Mouse (Mus musculus): Measurements from ENCODE around the gene Sergef. TPM values are rescaled to one million over a fixed set of nuclear protein-coding genes. Genes with fewer than 3 reads are reported as not detected.

The Sergef gene
- polyA plus RNA-seq, 1 experiment from 2014 or later, result 7.5 TPM

- no peak overlapping the region for H3K27ac ChIP-seq (ENCODE audit: low read depth, low read length)
- H3K27me3 ChIP-seq (replicated peaks; ENCODE audit: control insufficient read depth, insufficient read depth, low read length), result no peaks in the 10 kb centered on the region
- no peak overlapping the region for H3K4me3 ChIP-seq (ENCODE audit: low read depth, low read length)
- ATAC-seq, result no peak
- no peaks in the 10 kb centered on the region for H3K36me3 ChIP-seq (ENCODE audit: control insufficient read depth, insufficient read depth)
- no peaks in the 10 kb centered on the region for H3K4me1 ChIP-seq (replicated peaks; ENCODE audit: control insufficient read depth, insufficient read depth, low read length)
- 81% methylated on average over 3 of the region's 3 CpGs for WGBS
- TF ChIP-seq CTCF (IDR thresholded peaks at IDR 0.05; ENCODE audit: low read depth), result no peak
- H3K9ac ChIP-seq (ENCODE audit: low read depth, low read length), result no peak overlapping the region
- H3K4me2 ChIP-seq (replicated peaks; ENCODE audit: low read depth), result no peak overlapping the region
- H3K9me3 ChIP-seq (ENCODE audit: control insufficient read depth), result no peaks in the 10 kb centered on the region
These were observed 91.5 kb downstream of the Sergef start for GRCm38 (mm10) chr7:46548124-46548523.

DNA sequence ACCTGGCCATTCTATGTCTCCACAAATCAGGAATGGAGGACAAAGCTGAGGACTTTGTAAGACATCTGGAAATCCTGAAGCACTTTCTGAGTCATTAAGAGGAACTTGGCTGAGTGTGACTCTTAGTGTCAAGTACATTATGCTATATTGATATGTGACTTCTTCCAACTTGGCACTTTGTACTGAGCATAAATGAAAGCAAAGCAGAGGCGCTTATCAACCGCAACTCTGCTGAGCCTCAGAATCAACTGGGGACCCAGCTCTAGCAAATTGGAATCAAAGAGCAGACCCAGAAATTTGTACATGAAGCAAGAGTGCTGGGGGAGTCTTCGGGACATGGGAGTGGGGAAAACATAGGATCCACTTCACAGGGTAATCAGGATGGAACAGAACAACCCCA lies 92.0 kb downstream of the Sergef start:
- no peak for ATAC-seq
- no peak for TF ChIP-seq CTCF (IDR thresholded peaks at IDR 0.05; ENCODE audit: low read depth)
- Histone ChIP-seq H3K27ac (ENCODE audit: low read depth, low read length) (no peak overlapping the region), H3K9me3 (ENCODE audit: control insufficient read depth) (no peaks in the 10 kb centered on the region), H3K9ac (ENCODE audit: low read depth, low read length) (no peak overlapping the region), H3K27me3 (replicated peaks; ENCODE audit: control insufficient read depth, insufficient read depth, low read length) (no peaks in the 10 kb centered on the region), H3K36me3 (ENCODE audit: control insufficient read depth, insufficient read depth) (peaks cover under 1% of the 10 kb centered on the region; the same call in 1 of the 2 replicates), H3K4me2 (replicated peaks; ENCODE audit: low read depth) (no peak overlapping the region), H3K4me1 (replicated peaks; ENCODE audit: control insufficient read depth, insufficient read depth, low read length) (no peaks in the 10 kb centered on the region), H3K4me3 (ENCODE audit: low read depth, low read length) (no peak overlapping the region)
- WGBS, result 85% methylated on average over 3 of the region's 3 CpGs

GRCm38 (mm10) chr7:46546539-46546938 lies 93.1 kb downstream of the Sergef start:
- H3K36me3 ChIP-seq (ENCODE audit: control insufficient read depth, insufficient read depth), result peaks cover 6% of the 10 kb centered on the region; the same call in 1 of the 2 replicates
- H3K9me3 ChIP-seq (ENCODE audit: control insufficient read depth), result no peaks in the 10 kb centered on the region
- H3K27ac ChIP-seq (ENCODE audit: low read depth, low read length), result no peak overlapping the region
- no peak overlapping the region for H3K4me3 ChIP-seq (ENCODE audit: low read depth, low read length)
- H3K4me1 ChIP-seq (replicated peaks; ENCODE audit: control insufficient read depth, insufficient read depth, low read length), result no peaks in the 10 kb centered on the region
- TF ChIP-seq CTCF (IDR thresholded peaks at IDR 0.05; ENCODE audit: low read depth), result no peak
- no peak for ATAC-seq
- WGBS, result 15% methylated on average over 4 of the region's 4 CpGs
- H3K4me2 ChIP-seq (replicated peaks; ENCODE audit: low read depth), result no peak overlapping the region
- no peaks in the 10 kb centered on the region for H3K27me3 ChIP-seq (replicated peaks; ENCODE audit: control insufficient read depth, insufficient read depth, low read length)
- H3K9ac ChIP-seq (ENCODE audit: low read depth, low read length), result no peak overlapping the region

DNA sequence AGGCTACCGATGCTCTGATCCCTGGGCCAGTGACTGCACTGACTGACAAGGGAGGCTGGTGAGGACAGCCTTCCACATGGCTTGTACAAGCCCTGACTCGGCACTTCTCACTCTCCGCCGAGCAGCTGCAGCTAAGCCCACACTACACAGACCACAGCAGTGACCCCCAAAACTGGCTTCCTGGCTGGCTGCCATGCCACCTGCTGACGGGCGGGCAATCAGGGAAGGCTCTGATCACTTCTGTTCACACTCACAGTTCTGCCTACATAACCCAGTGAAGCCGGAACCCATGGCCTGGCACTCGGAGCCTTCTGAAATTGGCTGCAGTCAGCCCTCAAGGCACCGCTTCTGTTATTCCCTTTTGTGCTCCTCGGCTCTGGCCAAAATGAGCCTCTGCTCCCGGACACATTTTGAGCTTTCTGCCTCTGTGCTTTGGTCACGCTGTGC lies 95.4 kb downstream of the Sergef start:
- Histone ChIP-seq H3K4me1 (replicated peaks; ENCODE audit: control insufficient read depth, insufficient read depth, low read length) (no peaks in the 10 kb centered on the region), H3K4me3 (ENCODE audit: low read depth, low read length) (no peak overlapping the region), H3K36me3 (ENCODE audit: control insufficient read depth, insufficient read depth) (peaks cover 6% of the 10 kb centered on the region; the same call in 1 of the 2 replicates), H3K27ac (ENCODE audit: low read depth, low read length) (no peak overlapping the region), H3K27me3 (replicated peaks; ENCODE audit: control insufficient read depth, insufficient read depth, low read length) (no peaks in the 10 kb centered on the region), H3K4me2 (replicated peaks; ENCODE audit: low read depth) (no peak overlapping the region), H3K9ac (ENCODE audit: low read depth, low read length) (no peak overlapping the region), H3K9me3 (ENCODE audit: control insufficient read depth) (no peaks in the 10 kb centered on the region)
- no peak for TF ChIP-seq CTCF (IDR thresholded peaks at IDR 0.05; ENCODE audit: low read depth)
- no peak for ATAC-seq
- WGBS, result 77% methylated on average over 12 of the region's 12 CpGs

DNA sequence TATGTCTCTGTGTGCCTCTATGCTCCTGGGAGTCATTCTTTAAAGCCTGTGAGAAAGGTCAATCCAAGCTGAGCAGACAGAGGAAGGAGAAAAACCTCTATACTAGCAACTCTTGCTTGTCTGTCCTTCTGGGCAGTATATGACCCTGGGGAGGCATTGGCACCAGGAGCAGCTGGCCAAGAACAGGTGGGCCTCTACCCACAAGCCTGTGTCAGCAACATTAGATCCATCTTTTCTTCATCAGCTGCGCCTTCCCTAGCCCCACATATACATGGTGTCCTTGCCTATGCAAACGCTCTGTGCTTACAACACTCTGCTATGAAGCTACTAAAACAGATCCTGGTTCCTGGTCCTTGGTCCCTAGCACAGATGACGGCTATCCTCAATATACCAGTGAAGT lies 97.5 kb downstream of the Sergef start:
- H3K27me3 ChIP-seq (replicated peaks; ENCODE audit: control insufficient read depth, insufficient read depth, low read length), result no peaks in the 10 kb centered on the region
- no peak for ATAC-seq
- H3K36me3 ChIP-seq (ENCODE audit: control insufficient read depth, insufficient read depth), result peaks cover 6% of the 10 kb centered on the region; the same call in 1 of the 2 replicates
- no peaks in the 10 kb centered on the region for H3K9me3 ChIP-seq (ENCODE audit: control insufficient read depth)
- no peak overlapping the region for H3K27ac ChIP-seq (ENCODE audit: low read depth, low read length)
- H3K9ac ChIP-seq (ENCODE audit: low read depth, low read length), result no peak overlapping the region
- TF ChIP-seq CTCF (IDR thresholded peaks at IDR 0.05; ENCODE audit: low read depth), result no peak
- H3K4me2 ChIP-seq (replicated peaks; ENCODE audit: low read depth), result no peak overlapping the region
- 94% methylated on average over 3 of the region's 3 CpGs for WGBS
- no peak overlapping the region for H3K4me3 ChIP-seq (ENCODE audit: low read depth, low read length)
- H3K4me1 ChIP-seq (replicated peaks; ENCODE audit: control insufficient read depth, insufficient read depth, low read length), result no peaks in the 10 kb centered on the region

DNA sequence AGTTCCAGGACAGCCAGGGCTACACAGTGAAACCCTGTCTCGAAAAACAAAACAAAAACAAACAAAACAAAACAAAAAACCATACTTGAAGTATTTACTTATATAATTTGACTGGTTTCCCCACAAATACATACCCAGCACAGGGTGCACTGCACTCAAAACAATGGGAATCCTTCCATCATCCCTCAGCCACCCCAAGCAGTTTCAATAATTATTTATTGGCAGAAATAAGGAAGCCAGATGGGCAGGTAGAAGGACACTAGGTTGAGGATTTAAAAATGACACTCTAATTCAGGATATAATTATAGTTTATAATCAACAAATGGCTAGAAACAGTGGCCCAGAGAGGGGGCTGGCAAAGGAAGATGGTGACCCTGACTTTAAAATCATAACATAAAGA lies 99.0 kb downstream of the Sergef start:
- H3K4me1 ChIP-seq (replicated peaks; ENCODE audit: control insufficient read depth, insufficient read depth, low read length), result no peaks in the 10 kb centered on the region
- no peak overlapping the region for H3K4me3 ChIP-seq (ENCODE audit: low read depth, low read length)
- no peak overlapping the region for H3K4me2 ChIP-seq (replicated peaks; ENCODE audit: low read depth)
- 62% methylated on average over 1 of the region's 1 CpGs for WGBS
- H3K27me3 ChIP-seq (replicated peaks; ENCODE audit: control insufficient read depth, insufficient read depth, low read length), result no peaks in the 10 kb centered on the region
- TF ChIP-seq CTCF (IDR thresholded peaks at IDR 0.05; ENCODE audit: low read depth), result no peak
- no peaks in the 10 kb centered on the region for H3K9me3 ChIP-seq (ENCODE audit: control insufficient read depth)
- peaks cover 6% of the 10 kb centered on the region; the same call in 1 of the 2 replicates for H3K36me3 ChIP-seq (ENCODE audit: control insufficient read depth, insufficient read depth)
- ATAC-seq, result no peak
- H3K27ac ChIP-seq (ENCODE audit: low read depth, low read length), result no peak overlapping the region
- H3K9ac ChIP-seq (ENCODE audit: low read depth, low read length), result no peak overlapping the region
